25 mouse cellular contexts compared by ENCODE assay signal in genomic region chr10:6728469-6728868, GRCm38 (mm10). TPM values are rescaled to one million over a fixed set of nuclear protein-coding genes. Genes with fewer than 3 reads are reported as not detected.
A peak's percentile ranks its signal among the peaks of the same experiment; 100 is the strongest.
DNase-seq lines count a peak whose midpoint lies in the region; ATAC-seq and TF ChIP-seq lines count a peak whose summit lies in the region.
"Had no signal": no experiment of that assay in that cellular context is flagged by ENCODE, and none has a peak within 500 bp of the region (broad histone marks: within the 10 kb centered on the region; RNA-seq: fewer than 3 reads in every experiment).

No protein-coding gene starts in this region.

- no peaks in the 10 kb centered on the region for H3K4me1 ChIP-seq in thymus, adult 2 months (replicated peaks; ENCODE audit: control insufficient read depth, insufficient read depth, low read length)
- H3K4me1 ChIP-seq: forebrain, embryonic 15.5 days; heart, embryonic 12.5 days; limb, embryonic 15.5 days; midbrain, embryonic 15.5 days had no signal

- WGBS in thymus, adult 2 months, result 97% methylated on average over 3 of the region's 3 CpGs

- in situ Hi-C loops in Patski (cut with MboI; ENCODE audit: low pct_unique_long_range_greater_than_20kb), result no loop called here

- POLR2A ChIA-PET in Patski (lab: Charles Lee), result no interaction called here

- peak; percentile 50 for TF ChIP-seq CTCF in layer of hippocampus, adult 2 months (conservative IDR thresholded peaks at IDR 0.05)
- TF ChIP-seq CTCF in thymus, adult 2 months (IDR thresholded peaks at IDR 0.05; ENCODE audit: borderline replicate concordance, control insufficient read depth, extremely low read depth, insufficient read depth, low read length, poor library complexity), result no peak
- peak; percentile 39 for TF ChIP-seq CTCF in Patski (IDR thresholded peaks at IDR 0.05)

- no peak overlapping the region for H3K4me3 ChIP-seq in layer of hippocampus, adult 2 months
- H3K4me3 ChIP-seq in thymus, adult 2 months (ENCODE audit: control insufficient read depth, insufficient read depth, low read length), result no peak overlapping the region
- H3K4me3 ChIP-seq: erythroblast, embryonic 14.5 days; forebrain, embryonic 15.5 days; gastrocnemius, adult 2 months; heart, embryonic 12.5 days; limb, embryonic 15.5 days; midbrain, embryonic 15.5 days had no signal

- ATAC-seq in Patski, result no peak
- ATAC-seq: forebrain, embryonic 15.5 days; midbrain, embryonic 15.5 days had no signal

- no peaks in the 10 kb centered on the region for H3K27me3 ChIP-seq in thymus, adult 2 months (ENCODE audit: control insufficient read depth, insufficient read depth, low read length)
- H3K27me3 ChIP-seq in Patski, result peaks cover 34% of the 10 kb centered on the region
- H3K27me3 ChIP-seq: forebrain, embryonic 15.5 days; heart, embryonic 12.5 days; limb, embryonic 15.5 days; midbrain, embryonic 15.5 days had no signal

- H3K27ac ChIP-seq in layer of hippocampus, adult 2 months, result no peak overlapping the region
- no peak overlapping the region for H3K27ac ChIP-seq in thymus, adult 2 months (ENCODE audit: control insufficient read depth, insufficient read depth, low read length)
- H3K27ac ChIP-seq: forebrain, embryonic 15.5 days; gastrocnemius, adult 2 months; limb, embryonic 15.5 days; midbrain, embryonic 15.5 days had no signal

- no peak for DNase-seq in layer of hippocampus, adult 2 months (ENCODE audit: low spot score in 2 of 2)
- no peak for DNase-seq in layer of hippocampus, postnatal 25 days (ENCODE audit: extremely low spot score in 1 of 2, low spot score in 1 of 2)
- DNase-seq in thymus, postnatal 4 days, result peak; percentile 21
- no peak for DNase-seq in thymus, adult 2 months
- no peak for DNase-seq in Patski (ENCODE audit: low read depth, low spot score)
- no peak for DNase-seq in frontal cortex, adult 2 months (ENCODE audit: extremely low spot score in 1 of 2, low spot score in 1 of 2)
- DNase-seq in lung, postnatal 10 days, result no peak
- DNase-seq: adrenal gland, adult 8-10 months; cerebellum, adult 11 months; cerebellum, postnatal 36 days; gastrocnemius, adult 2 months; heart, postnatal 36 days; kidney, adult 2 months; kidney, postnatal 25 days; lung, embryonic 14.5 days had no signal

- no peak for TF ChIP-seq POLR2A in thymus, adult 2 months (IDR thresholded peaks at IDR 0.05; ENCODE audit: control insufficient read depth, extremely low read depth, insufficient read depth, low read length, poor library complexity)

- H3K36me3 ChIP-seq in thymus, adult 2 months (ENCODE audit: control insufficient read depth, insufficient read depth, low read length), result no peaks in the 10 kb centered on the region
- H3K36me3 ChIP-seq: forebrain, embryonic 15.5 days; heart, embryonic 12.5 days; limb, embryonic 15.5 days; midbrain, embryonic 15.5 days had no signal

- CTCF ChIA-PET in Patski (lab: Charles Lee), result interaction anchor here (0.6 to 1.6 kb wide), 2 partner anchors 8 to 10 kb away, joined by 3 to 4 read pairs; no protein-coding TSS in a partner anchor

RNA-seq across cellular contexts. Expression of gene Oprm1, which starts 29.8 kb away (rescaled TPM):
- 1 to 10 TPM; 5.4 to 5.9 TPM for total RNA-seq in layer of hippocampus, adult 2 months (2021)
- total RNA-seq in layer of hippocampus, postnatal 25 days (2021), result 1 to 10 TPM; 4.7 to 5.0 TPM
- not detected in 2 replicates for polyA plus RNA-seq in thymus, adult 2 months (2012; rRNA removed)
- not detected for polyA plus RNA-seq in Patski (2021)
- polyA plus RNA-seq in frontal cortex, adult 2 months (2012; rRNA removed), result 1.2 and 1.8 TPM in 2 replicates
- total RNA-seq: gastrocnemius, adult 2 months; granulocyte monocyte progenitor cell, adult 5-6 weeks; heart, postnatal 36 days; megakaryocyte, adult 5-6 weeks had no signal
- polyA plus RNA-seq: erythroblast, embryonic 14.5 days; heart, embryonic 12.5 days; kidney, adult 2 months; limb, embryonic 15.5 days; lung, embryonic 14.5 days had no signal

RNA-seq across cellular contexts. Expression of gene Gm10945, which starts 33.1 kb away (rescaled TPM):
- not detected for total RNA-seq in layer of hippocampus, adult 2 months (2021)
- not detected for total RNA-seq in layer of hippocampus, postnatal 25 days (2021)
- not detected in 2 replicates for polyA plus RNA-seq in thymus, adult 2 months (2012; rRNA removed)
- not detected for polyA plus RNA-seq in Patski (2021)
- not detected in 2 replicates for polyA plus RNA-seq in frontal cortex, adult 2 months (2012; rRNA removed)
- total RNA-seq: adrenal gland, adult 8-10 months; gastrocnemius, adult 2 months; granulocyte monocyte progenitor cell, adult 5-6 weeks; heart, postnatal 36 days; layer of hippocampus, postnatal 10 days; left cerebral cortex, postnatal 14 days; megakaryocyte, adult 5-6 weeks had no signal
- polyA plus RNA-seq: brain, embryonic 14.5 days; erythroblast, embryonic 14.5 days; forebrain, embryonic 15.5 days; heart, embryonic 12.5 days; kidney, adult 2 months; limb, embryonic 15.5 days; lung, embryonic 14.5 days; midbrain, embryonic 15.5 days had no signal
